Mouse (Mus musculus) CH12.LX (cell line): Measurements from ENCODE around the gene Hpse2. TPM values are rescaled to one million over a fixed set of nuclear protein-coding genes. Genes with fewer than 3 reads are reported as not detected.

Source experiments
- DNase-seq: peaks from one replicate; pipeline ENCODE4 v3.0.0-alpha.2; 2013; ENCODE audit errors: extremely low read depth
- H3K27ac ChIP-seq: 2 replicates; pipeline ENCODE4 v1.5.1; 2012; ENCODE audit warnings: low read depth, mild to moderate bottlenecking, control low read depth, moderate library complexity; ENCODE audit not compliant: insufficient read depth
- H3K27me3 ChIP-seq: replicated peaks from 2 replicates; pipeline ENCODE3; 2012; ENCODE audit warnings: inconsistent platforms
- H3K36me3 ChIP-seq, 2 experiments: replicated peaks in 1 of 2; 2 replicates each; pipeline versions ENCODE3 to v1.6.1; 2012; ENCODE audit warnings: inconsistent platforms in 1 of 2, low read length in 1 of 2, mild to moderate bottlenecking in 1 of 2, mixed read lengths in 1 of 2, moderate library complexity in 1 of 2; ENCODE audit not compliant: control insufficient read depth in 1 of 2, insufficient read depth in 1 of 2
- H3K4me1 ChIP-seq, 2 experiments: 2 replicates each; pipeline ENCODE4 v1.6.1; 2012; ENCODE audit warnings: inconsistent platforms in 1 of 2, moderate library complexity in 1 of 2; ENCODE audit not compliant: insufficient read depth in 2 of 2, control insufficient read depth in 1 of 2
- H3K4me2 ChIP-seq: 2 replicates; pipeline ENCODE4 v1.6.1; 2012; ENCODE audit warnings: low read depth, mild to moderate bottlenecking, control low read depth; ENCODE audit not compliant: poor library complexity, insufficient read depth, severe bottlenecking
- H3K4me3 ChIP-seq, 3 experiments: fragments of 150-350 bp in 1 of 3; sonication (generic) in 1 of 3; replicated peaks in 1 of 3; 2 replicates each; pipeline versions ENCODE3 to v1.5.1; 2011 to 2012; ENCODE audit warnings: low read depth in 2 of 3, low read length in 2 of 3, mild to moderate bottlenecking in 2 of 3, moderate library complexity in 2 of 3, control low read depth in 1 of 3, improper control_type of control experiment in 1 of 3, inconsistent platforms in 1 of 3, mixed read lengths in 1 of 3; ENCODE audit not compliant: poor library complexity in 1 of 3
- H3K79me2 ChIP-seq: replicated peaks from 2 replicates; pipeline ENCODE4 v1.6.1; 2012; ENCODE audit warnings: mild to moderate bottlenecking, moderate library complexity; ENCODE audit not compliant: control insufficient read depth, poor library complexity, insufficient read depth, severe bottlenecking; ENCODE audit errors: extremely low read depth
- H3K9ac ChIP-seq: 2 replicates; pipeline ENCODE4 v1.6.1; 2012; ENCODE audit warnings: low read depth, mild to moderate bottlenecking, control low read depth, moderate library complexity; ENCODE audit not compliant: insufficient read depth
- H3K9me3 ChIP-seq: replicated peaks from 2 replicates; pipeline ENCODE3; 2012; ENCODE audit warnings: low read length, inconsistent platforms, mixed read lengths
- BHLHE40 ChIP-seq: IDR thresholded peaks from 2 replicates; pipeline ENCODE4 v1.6.1; 2011; ENCODE audit warnings: mild to moderate bottlenecking, low read depth, low read length, improper control_type of control experiment
- CHD1 ChIP-seq: IDR thresholded peaks from 2 replicates; pipeline ENCODE4 v1.6.1; 2012; ENCODE audit warnings: low read depth, low read length, improper control_type of control experiment, inconsistent platforms
- CHD2 ChIP-seq: IDR thresholded peaks from 2 replicates; pipeline ENCODE4 v1.6.1; 2011; ENCODE audit warnings: low read length, improper control_type of control experiment
- CTCF ChIP-seq, 2 experiments: IDR thresholded peaks in 1 of 2; conservative IDR thresholded peaks in 1 of 2; 2 replicates each; pipeline ENCODE4 v1.5.1; 2011 to 2012; ENCODE audit warnings: low read depth in 2 of 2, low read length in 2 of 2, improper control_type of control experiment in 1 of 2, inconsistent platforms in 1 of 2, mild to moderate bottlenecking in 1 of 2, moderate library complexity in 1 of 2
- EP300 ChIP-seq: IDR thresholded peaks from 2 replicates; pipeline ENCODE4 v1.6.1; 2011; ENCODE audit warnings: low read length, improper control_type of control experiment
- HCFC1 ChIP-seq: IDR thresholded peaks from 2 replicates; pipeline ENCODE4 v1.6.1; 2012; ENCODE audit warnings: low read depth, mild to moderate bottlenecking, inconsistent platforms, low read length, improper control_type of control experiment
- JUN ChIP-seq: IDR thresholded peaks from 2 replicates; pipeline ENCODE4 v1.6.1; 2011; ENCODE audit warnings: low read depth, mild to moderate bottlenecking, low read length, improper control_type of control experiment, moderate library complexity; ENCODE audit not compliant: insufficient read depth
- MAFK ChIP-seq: IDR thresholded peaks from 2 replicates; pipeline ENCODE4 v1.6.1; 2011; ENCODE audit warnings: low read length, improper control_type of control experiment; ENCODE audit not compliant: insufficient replicate concordance
- MEF2A ChIP-seq: IDR thresholded peaks from 2 replicates; pipeline ENCODE4 v1.6.1; 2014; ENCODE audit warnings: low read depth, mild to moderate bottlenecking, inconsistent platforms, low read length, improper control_type of control experiment, borderline replicate concordance
- MYC ChIP-seq: IDR thresholded peaks from 2 replicates; pipeline ENCODE4 v1.6.1; 2011; ENCODE audit warnings: low read depth, mild to moderate bottlenecking, improper control_type of control experiment, low read length
- POLR2AphosphoS2 ChIP-seq: IDR thresholded peaks from 2 replicates; pipeline ENCODE4 v1.6.1; 2011; ENCODE audit warnings: low read depth, low read length, improper control_type of control experiment
- RCOR1 ChIP-seq: conservative IDR thresholded peaks from 2 replicates; pipeline ENCODE4 v1.6.1; 2012; ENCODE audit warnings: low read depth, mild to moderate bottlenecking, inconsistent platforms, low read length, improper control_type of control experiment
- SIN3A ChIP-seq: IDR thresholded peaks from 2 replicates; pipeline ENCODE4 v1.6.1; 2012; ENCODE audit warnings: low read length, improper control_type of control experiment, inconsistent platforms
- SMC3 ChIP-seq: IDR thresholded peaks from 2 replicates; pipeline ENCODE4 v1.6.1; 2011; ENCODE audit warnings: low read depth, low read length, improper control_type of control experiment
- TBP ChIP-seq: conservative IDR thresholded peaks from 2 replicates; pipeline ENCODE4 v1.6.1; 2011; ENCODE audit warnings: low read depth, low read length, improper control_type of control experiment
- USF2 ChIP-seq: conservative IDR thresholded peaks from 2 replicates; pipeline ENCODE4 v1.6.1; 2011; ENCODE audit warnings: low read depth, low read length, improper control_type of control experiment
- ZKSCAN1 ChIP-seq: IDR thresholded peaks from 2 replicates; pipeline ENCODE4 v1.6.1; 2012; ENCODE audit warnings: low read depth, inconsistent platforms, low read length, improper control_type of control experiment, borderline replicate concordance
- ZMIZ1 ChIP-seq: IDR thresholded peaks from 2 replicates; pipeline ENCODE4 v1.6.1; 2012; ENCODE audit warnings: low read depth, mild to moderate bottlenecking, inconsistent platforms, low read length, improper control_type of control experiment
- ZNF384 ChIP-seq: IDR thresholded peaks from 2 replicates; pipeline ENCODE4 v1.6.1; 2012; ENCODE audit warnings: low read depth, low read length, improper control_type of control experiment, inconsistent platforms
- dilution Hi-C: fragments of 300-500 bp; cut with MboI; formaldehyde crosslinking; loops from 2 replicates; pipeline ENCODE4 v1.14.3; 2020; ENCODE audit warnings: low sequenced_read_pairs; ENCODE audit not compliant: extremely low pct_unique_long_range_greater_than_20kb, extremely low pct_ligation_motif_present
- in situ Hi-C: fragments of 300-500 bp; cut with MboI; formaldehyde crosslinking; loops from 3 replicates; pipeline ENCODE4 v1.14.3; 2019; ENCODE audit warnings: low sequenced_read_pairs, low pct_ligation_motif_present, low pct_unique_long_range_greater_than_20kb, mixed read lengths
- polyA plus RNA-seq: library from polyadenylated mRNA; unstranded; fragments of >175 nt; gene quantifications from 2 replicates; pipeline ENCODE4 v1.2.1, GENCODE M21; 2012; ENCODE audit warnings: low read depth; ENCODE audit not compliant: insufficient read length
- total RNA-seq, 2 experiments: library from RNA; depleted of rRNA; stranded (reverse); fragments of 300-350 nt in 1 of 2; fragments of >200 nt in 1 of 2; gene quantifications; 2 replicates each; pipeline ENCODE4 v1.2.3; 2012 to 2014

Hpse2 gene
- total and polyA plus RNA-seq, 3 experiments = not detected

DNA sequence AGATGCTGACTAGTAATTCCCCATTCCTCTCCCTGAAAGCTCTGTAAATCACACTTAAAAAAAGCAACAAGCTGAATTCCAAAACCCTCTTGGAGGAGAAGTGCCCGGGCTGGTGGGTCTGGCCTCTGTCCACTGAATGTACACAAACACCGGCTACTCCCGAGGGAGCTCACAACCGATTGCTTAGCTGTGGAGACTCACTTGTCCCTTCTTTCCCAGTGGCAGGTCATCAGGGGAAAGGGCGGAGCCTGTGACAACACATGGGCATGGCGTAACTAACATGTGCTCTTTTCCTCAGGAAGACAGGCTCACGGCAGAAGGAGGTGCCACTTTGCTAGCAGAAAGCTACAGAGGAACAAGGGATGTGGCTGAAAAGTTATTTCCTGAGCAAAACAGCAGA lies 483.4 kb downstream of the Hpse2 start:
- Histone ChIP-seq H3K4me3 (no peak overlapping the region), H3K36me3 (no peaks in the 10 kb centered on the region), H3K4me2 (0 out of 2 replicates have a peak overlapping the region, but pooled peaks have one; percentile 10), H3K4me1 (no peaks in the 10 kb centered on the region), H3K27ac (no peak overlapping the region)
- dilution Hi-C loops = no loop called here
- in situ Hi-C loops = no loop called here
- no peak for DNase-seq
- no peak for TF ChIP-seq CTCF (conservative IDR thresholded peaks at IDR 0.05 in 1 of 2, IDR thresholded peaks at IDR 0.05 in 1 of 2; ENCODE audit: low read depth in 2 of 2, low read length in 2 of 2)
- TF ChIP-seq MEF2A = no peak
- no peak for TF ChIP-seq MYC
- TF ChIP-seq EP300 = no peak
- no peak for TF ChIP-seq TBP
- TF ChIP-seq SMC3 = no peak
- TF ChIP-seq SIN3A = no peak
- TF ChIP-seq HCFC1 = no peak
- TF ChIP-seq ZKSCAN1 = no peak
- TF ChIP-seq MAFK = no peak
- no peak for TF ChIP-seq USF2
- TF ChIP-seq, all 38 proteins: peak for 0
- no peak overlapping the region for H3K9ac ChIP-seq
- no peaks in the 10 kb centered on the region for H3K9me3 ChIP-seq
- no peaks in the 10 kb centered on the region for H3K27me3 ChIP-seq
- H3K79me2 ChIP-seq = no peaks in the 10 kb centered on the region

DNA sequence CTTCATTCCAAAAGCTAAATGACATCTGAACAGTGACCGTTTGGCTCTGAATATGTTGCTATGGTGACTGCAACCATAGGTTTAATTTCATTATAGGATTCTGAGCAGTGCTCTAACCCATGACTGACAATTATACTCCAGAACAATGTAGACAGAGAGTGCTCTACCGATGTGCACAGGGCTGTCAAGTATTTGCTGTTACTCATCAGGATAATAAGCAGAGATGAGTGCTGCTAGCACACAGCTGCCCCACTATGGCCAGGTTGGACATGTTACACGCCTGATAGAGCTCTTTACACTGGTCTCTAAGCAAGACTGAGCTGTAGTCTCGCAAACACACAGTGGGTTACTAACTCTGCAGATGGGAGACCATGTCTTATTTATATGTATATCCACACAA lies 483.9 kb downstream of the Hpse2 start:
- Histone ChIP-seq H3K9me3 (no peaks in the 10 kb centered on the region), H3K4me3 (no peak overlapping the region), H3K27ac (no peak overlapping the region), H3K79me2 (no peaks in the 10 kb centered on the region), H3K4me2 (no peak overlapping the region), H3K27me3 (no peaks in the 10 kb centered on the region), H3K4me1 (no peaks in the 10 kb centered on the region), H3K36me3 (no peaks in the 10 kb centered on the region), H3K9ac (no peak overlapping the region)
- DNase-seq = no peak
- TF ChIP-seq ZMIZ1 (no peak), BHLHE40 (no peak), EP300 (no peak), SMC3 (no peak), CHD1 (no peak), ZNF384 (no peak), POLR2AphosphoS2 (no peak), RCOR1 (no peak), CHD2 (no peak), JUN (no peak)
- in situ Hi-C loops (no loop called here), dilution Hi-C loops (no loop called here)
